Mouse (Mus musculus) gastrocnemius, adult 2 months (tissue): ENCODE data around the gene 4932438H23Rik. TPM values are rescaled to one million over a fixed set of nuclear protein-coding genes. Genes with fewer than 3 reads are reported as not detected.

Experiments
- DNase-seq: peaks from one replicate; pipeline ENCODE4 v3.0.0; 2022
- H3K27ac ChIP-seq: fragments of 200-600 bp; 2 replicates; pipeline ENCODE4 v1.8.1; 2022; ENCODE audit warnings: mild to moderate bottlenecking
- H3K4me3 ChIP-seq: fragments of 200-600 bp; 2 replicates; pipeline ENCODE4 v1.8.1; 2022; ENCODE audit warnings: mild to moderate bottlenecking, moderate library complexity
- CTCF ChIP-seq: fragments of 200-600 bp; IDR thresholded peaks from 2 replicates; pipeline ENCODE4 v1.8.1; 2022; ENCODE audit warnings: antibody characterized with exemption, mild to moderate bottlenecking, moderate library complexity
- intact Hi-C: fragments of 180-260 bp; cut with DNase I; formaldehyde crosslinking; loops from one replicate; pipeline ENCODE4 v1.15.1; 2025
- total RNA-seq, 2 experiments: library from RNA; stranded (reverse); gene quantifications; 2 replicates each; pipeline ENCODE4 v1.2.3; 2021

Gene 4932438H23Rik
- total RNA-seq, 2 experiments from 2014 or later, result 0.08 to 0.48 TPM

- no peak overlapping the region for H3K4me3 ChIP-seq
- DNase-seq, result no peak
- TF ChIP-seq CTCF, result no peak
- intact Hi-C loops, result no loop called here
- H3K27ac ChIP-seq, result no peak overlapping the region
These were observed 21.8 kb upstream of the 4932438H23Rik start for GRCm38 (mm10) chr16:91116696-91117095.

- no peak overlapping the region for H3K27ac ChIP-seq
- no peak for TF ChIP-seq CTCF
- intact Hi-C loops, result no loop called here
- DNase-seq, result no peak
- H3K4me3 ChIP-seq, result no peak overlapping the region
These were observed 21.1 kb upstream of the 4932438H23Rik start for GRCm38 (mm10) chr16:91116006-91116405.

GRCm38 (mm10) chr16:91110999-91111535 lies 16.1 kb upstream of the 4932438H23Rik start:
- intact Hi-C loops, result no loop called here
- peak overlapping the region; percentile 30 for H3K4me3 ChIP-seq
- no peak for DNase-seq

GRCm38 (mm10) chr16:91107608-91108007 lies 12.7 kb upstream of the 4932438H23Rik start:
- intact Hi-C loops, result no loop called here
- no peak for DNase-seq
- Histone ChIP-seq H3K27ac (no peak overlapping the region), H3K4me3 (no peak overlapping the region)
- TF ChIP-seq CTCF, result no peak

More at GRCm38 (mm10) chr16:91110999-91111535, 16.1 kb upstream of the 4932438H23Rik start:
- H3K27ac ChIP-seq, result no peak overlapping the region
- TF ChIP-seq CTCF, result no peak

- no peak overlapping the region for H3K27ac ChIP-seq
- TF ChIP-seq CTCF, result no peak
- intact Hi-C loops, result no loop called here
- H3K4me3 ChIP-seq, result no peak overlapping the region
- DNase-seq, result no peak
These were observed 10.6 kb upstream of the 4932438H23Rik start for GRCm38 (mm10) chr16:91105481-91106051.

GRCm38 (mm10) chr16:91104821-91105480 lies 10.0 kb upstream of the 4932438H23Rik start:
- intact Hi-C loops, result no loop called here
- no peak for TF ChIP-seq CTCF
- Histone ChIP-seq H3K4me3 (no peak overlapping the region), H3K27ac (no peak overlapping the region)
- no peak for DNase-seq

GRCm38 (mm10) chr16:91103386-91103785 lies 8.5 kb upstream of the 4932438H23Rik start:
- no peak for TF ChIP-seq CTCF
- no peak for DNase-seq
- Histone ChIP-seq H3K27ac (no peak overlapping the region), H3K4me3 (no peak overlapping the region)
- intact Hi-C loops, result no loop called here

- intact Hi-C loops, result no loop called here
- Histone ChIP-seq H3K4me3 (no peak overlapping the region), H3K27ac (no peak overlapping the region)
- DNase-seq, result no peak
- no peak for TF ChIP-seq CTCF
These were observed 5.6 kb upstream of the 4932438H23Rik start for GRCm38 (mm10) chr16:91100484-91100883.

GRCm38 (mm10) chr16:91099444-91100065 lies 4.6 kb upstream of the 4932438H23Rik start:
- intact Hi-C loops, result no loop called here
- DNase-seq, result no peak
- Histone ChIP-seq H3K4me3 (no peak overlapping the region), H3K27ac (no peak overlapping the region)
- TF ChIP-seq CTCF, result no peak

GRCm38 (mm10) chr16:91097858-91098257 lies 2.9 kb upstream of the 4932438H23Rik start:
- no peak for DNase-seq
- H3K27ac ChIP-seq, result no peak overlapping the region
- intact Hi-C loops, result no loop called here
- no peak for TF ChIP-seq CTCF
- H3K4me3 ChIP-seq, result no peak overlapping the region

GRCm38 (mm10) chr16:91096984-91097506 lies 2.1 kb upstream of the 4932438H23Rik start:
- no peak for TF ChIP-seq CTCF

GRCm38 (mm10) chr16:91096016-91096415 lies 1.1 kb upstream of the 4932438H23Rik start:
- DNase-seq, result no peak
- intact Hi-C loops, result no loop called here
- H3K4me3 ChIP-seq, result no peak overlapping the region
- TF ChIP-seq CTCF, result no peak
- no peak overlapping the region for H3K27ac ChIP-seq

More at GRCm38 (mm10) chr16:91096984-91097506, 2.1 kb upstream of the 4932438H23Rik start:
- Histone ChIP-seq H3K4me3 (no peak overlapping the region), H3K27ac (no peak overlapping the region)
- intact Hi-C loops, result no loop called here
- no peak for DNase-seq
